Mouse (Mus musculus) T-helper 17 cell (primary cell): ENCODE measurements around the gene Dnajc7.
"Not testable (repeated sequence)": the region's sequence is repeated elsewhere in the genome, so short reads cannot be mapped to it uniquely, and the experiment has no call there.

Source experiments
- in situ Hi-C, 2 experiments: fragments of 300-600 bp; cut with MboI, MseI; formaldehyde crosslinking; loops; 1 replicate in 1 of 2; 2 replicates in 1 of 2; pipeline ENCODE4 v1.15.1; 2025; ENCODE audit warnings: high pct_unique_total_duplicates in 2 of 2

The Dnajc7 gene

GRCm38 (mm10) chr11:100619982-100620381 is at the start of gene Dnajc7:
Gene Dnajc7, minus strand, starts transcription at chr11:100620168.
- in situ Hi-C loops = loop anchor here in 1 of 2 experiments (10.0 kb wide), 1 partner anchor 45 kb away; the partner anchor contains the start of gene Cnp

GRCm38 (mm10) chr11:100659806-100660205 is 39.8 kb upstream of the Dnajc7 start:
- in situ Hi-C loops = no loop called here

- in situ Hi-C loops = no loop called here
Measured at GRCm38 (mm10) chr11:100656458-100656857, 36.5 kb upstream of the Dnajc7 start.

GRCm38 (mm10) chr11:100655589-100655988 is 35.6 kb upstream of the Dnajc7 start:
- in situ Hi-C loops = not testable (repeated sequence)

- in situ Hi-C loops = no loop called here
Measured at GRCm38 (mm10) chr11:100651748-100652147, 31.8 kb upstream of the Dnajc7 start.

GRCm38 (mm10) chr11:100651205-100651604 is 31.2 kb upstream of the Dnajc7 start:
- in situ Hi-C loops = no loop called here

GRCm38 (mm10) chr11:100648405-100648804 is 28.4 kb upstream of the Dnajc7 start:
- in situ Hi-C loops = loop anchor here in 1 of 2 experiments (10.0 kb wide), 1 partner anchor 46 kb away; the partner anchor contains the start of gene Zfp385c

- in situ Hi-C loops = loop anchor here in 1 of 2 experiments (10.0 kb wide), 1 partner anchor 49 kb away; the partner anchor contains the start of gene Zfp385c
Measured at GRCm38 (mm10) chr11:100646265-100646664, 26.3 kb upstream of the Dnajc7 start.

- in situ Hi-C loops = loop anchor here in 1 of 2 experiments (10.0 kb wide), 1 partner anchor 51 kb away; the partner anchor contains the start of gene Zfp385c
Measured at GRCm38 (mm10) chr11:100643612-100644575, 23.9 kb upstream of the Dnajc7 start.

- in situ Hi-C loops = loop anchor here in 1 of 2 experiments (10.0 kb wide), 1 partner anchor 54 kb away; the partner anchor contains the start of gene Zfp385c
Measured at GRCm38 (mm10) chr11:100640159-100640906, 20.4 kb upstream of the Dnajc7 start.

GRCm38 (mm10) chr11:100634530-100634929 is 14.6 kb upstream of the Dnajc7 start:
- in situ Hi-C loops = no loop called here

- in situ Hi-C loops = loop anchor here in 1 of 2 experiments (10.0 kb wide), 1 partner anchor 54 kb away; the partner anchor contains the start of gene Cnp
Measured at GRCm38 (mm10) chr11:100628862-100629352, 8.9 kb upstream of the Dnajc7 start.

- in situ Hi-C loops = loop anchor here in 1 of 2 experiments (10.0 kb wide), 1 partner anchor 53 kb away; the partner anchor contains the start of gene Cnp
Measured at GRCm38 (mm10) chr11:100628056-100628455, 8.1 kb upstream of the Dnajc7 start.

GRCm38 (mm10) chr11:100626701-100627195 is 6.8 kb upstream of the Dnajc7 start:
- in situ Hi-C loops = loop anchor here in 1 of 2 experiments (10.0 kb wide), 1 partner anchor 52 kb away; the partner anchor contains the start of gene Cnp

- in situ Hi-C loops = loop anchor here in 1 of 2 experiments (10.0 kb wide), 1 partner anchor 51 kb away; the partner anchor contains the start of gene Cnp
Measured at GRCm38 (mm10) chr11:100625754-100626700, 6.1 kb upstream of the Dnajc7 start.

- in situ Hi-C loops = loop anchor here in 1 of 2 experiments (10.0 kb wide), 1 partner anchor 49 kb away; the partner anchor contains the start of gene Cnp
Measured at GRCm38 (mm10) chr11:100623867-100624266, 3.9 kb upstream of the Dnajc7 start.

GRCm38 (mm10) chr11:100622714-100623113 is 2.7 kb upstream of the Dnajc7 start:
- in situ Hi-C loops = loop anchor here in 1 of 2 experiments (10.0 kb wide), 1 partner anchor 48 kb away; the partner anchor contains the start of gene Cnp

GRCm38 (mm10) chr11:100619485-100619975 is 438 bp downstream of the Dnajc7 start:
- in situ Hi-C loops = no loop called here

GRCm38 (mm10) chr11:100618761-100619484 is 1.0 kb downstream of the Dnajc7 start, which contains the start of gene Nkiras2:
Gene Nkiras2, plus strand, starts transcription at chr11:100619244.
- in situ Hi-C loops = no loop called here
